Mouse (Mus musculus): ENCODE data around the gene Mcoln3.

The Mcoln3 gene

DNA sequence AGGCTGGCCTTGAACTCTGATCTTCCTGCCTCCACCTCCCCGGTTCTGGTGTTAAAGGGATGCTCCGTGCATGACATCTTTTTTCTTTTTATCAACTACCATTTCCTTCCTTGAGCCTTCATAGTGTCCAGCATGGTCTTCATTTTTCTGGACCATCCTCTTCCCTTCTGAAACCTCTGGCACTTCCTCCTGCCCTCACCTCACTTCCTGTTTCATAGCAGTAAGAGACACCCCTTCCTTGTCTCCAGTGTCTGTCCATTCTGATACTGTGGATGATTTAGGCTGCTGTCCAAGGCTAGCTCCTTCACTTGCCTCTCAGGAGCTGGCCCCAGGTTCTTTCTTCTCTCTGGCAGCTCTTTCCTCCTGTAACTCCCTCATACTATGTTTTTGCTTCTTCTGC is 18.2 kb downstream of the Mcoln3 start:
- DNase-seq: no peak

DNA sequence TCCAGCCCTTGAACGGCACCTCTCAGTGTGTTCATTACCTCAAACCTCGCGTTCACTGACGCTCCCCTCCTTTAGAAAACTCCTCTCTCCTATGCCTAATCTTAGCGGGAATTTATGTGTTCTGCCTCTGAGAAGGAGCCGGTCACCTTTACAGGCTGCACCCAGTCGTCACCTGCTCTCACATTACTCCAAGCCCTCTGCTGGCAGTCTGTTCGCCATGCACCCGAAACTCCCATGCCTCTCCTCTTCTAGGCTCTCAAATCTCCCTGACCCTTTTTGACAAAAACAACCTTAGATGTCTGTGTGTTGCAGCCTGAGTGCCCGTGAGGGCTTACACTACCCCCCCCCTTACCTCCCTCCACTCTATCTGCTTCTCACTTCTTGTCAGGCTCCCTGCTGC is 19.2 kb downstream of the Mcoln3 start:
- no peak for DNase-seq

DNA sequence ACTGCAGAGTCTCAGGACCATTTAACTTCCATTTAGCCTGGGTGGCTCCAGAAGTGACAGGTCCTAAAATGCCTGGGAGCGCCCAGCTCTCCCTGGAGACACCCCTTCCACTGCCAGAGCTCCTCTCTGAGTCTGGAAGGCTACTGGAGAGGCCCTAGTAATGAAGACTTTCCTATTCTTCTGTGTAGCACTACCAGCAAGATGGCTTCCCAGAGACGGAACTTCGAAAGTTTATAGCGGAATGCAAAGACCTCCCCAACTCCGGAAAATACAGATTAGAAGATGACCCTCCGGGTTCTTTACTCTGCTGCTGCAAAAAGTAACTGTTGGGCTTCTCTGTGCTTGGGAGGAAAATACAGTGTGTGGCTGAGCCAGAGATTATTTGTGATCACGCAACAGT is 23.0 kb downstream of the Mcoln3 start:
- no peak for DNase-seq

- DNase-seq: no peak
Measured at GRCm38 (mm10) chr3:146142523-146142922, 25.3 kb downstream of the Mcoln3 start.

DNA sequence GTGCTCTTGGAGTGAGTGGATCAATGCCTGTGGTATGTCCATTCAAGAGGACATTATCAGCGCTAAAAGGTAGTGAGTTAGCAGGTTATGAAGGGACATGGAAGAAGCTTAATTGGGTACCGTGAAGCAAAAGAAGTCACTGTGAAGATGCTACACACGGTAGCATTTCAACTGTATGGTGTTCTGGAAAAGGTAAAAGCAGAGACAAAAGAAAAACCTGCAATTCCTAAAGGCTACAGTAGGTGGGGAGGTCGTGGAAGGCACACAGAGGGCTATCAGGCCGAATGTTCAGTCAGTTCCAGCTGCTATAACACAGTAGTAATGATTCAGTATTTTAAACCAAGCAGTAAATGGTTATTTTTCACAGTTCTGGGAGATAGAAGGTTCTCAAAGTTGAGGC is 28.3 kb downstream of the Mcoln3 start:
- no peak for DNase-seq

DNA sequence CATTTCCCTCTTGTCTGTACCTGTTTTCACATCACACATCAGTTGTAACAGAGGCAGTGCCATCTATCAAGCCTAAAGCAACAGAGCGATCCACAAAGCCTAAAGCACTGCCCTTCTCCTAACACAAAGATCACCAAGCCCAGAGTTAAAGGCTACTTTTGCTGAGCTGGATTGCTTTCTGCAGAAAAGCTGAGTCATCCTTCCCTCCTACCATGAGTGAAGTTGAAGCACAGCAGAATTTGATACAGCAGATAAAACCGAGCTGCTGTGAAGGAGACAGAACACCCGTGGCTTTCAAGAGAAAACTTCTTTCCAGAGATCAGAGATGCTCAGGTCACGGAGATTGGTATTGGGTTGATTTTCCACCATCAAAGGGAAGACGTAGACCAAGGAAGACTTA is 28.9 kb downstream of the Mcoln3 start:
- DNase-seq: no peak

DNA sequence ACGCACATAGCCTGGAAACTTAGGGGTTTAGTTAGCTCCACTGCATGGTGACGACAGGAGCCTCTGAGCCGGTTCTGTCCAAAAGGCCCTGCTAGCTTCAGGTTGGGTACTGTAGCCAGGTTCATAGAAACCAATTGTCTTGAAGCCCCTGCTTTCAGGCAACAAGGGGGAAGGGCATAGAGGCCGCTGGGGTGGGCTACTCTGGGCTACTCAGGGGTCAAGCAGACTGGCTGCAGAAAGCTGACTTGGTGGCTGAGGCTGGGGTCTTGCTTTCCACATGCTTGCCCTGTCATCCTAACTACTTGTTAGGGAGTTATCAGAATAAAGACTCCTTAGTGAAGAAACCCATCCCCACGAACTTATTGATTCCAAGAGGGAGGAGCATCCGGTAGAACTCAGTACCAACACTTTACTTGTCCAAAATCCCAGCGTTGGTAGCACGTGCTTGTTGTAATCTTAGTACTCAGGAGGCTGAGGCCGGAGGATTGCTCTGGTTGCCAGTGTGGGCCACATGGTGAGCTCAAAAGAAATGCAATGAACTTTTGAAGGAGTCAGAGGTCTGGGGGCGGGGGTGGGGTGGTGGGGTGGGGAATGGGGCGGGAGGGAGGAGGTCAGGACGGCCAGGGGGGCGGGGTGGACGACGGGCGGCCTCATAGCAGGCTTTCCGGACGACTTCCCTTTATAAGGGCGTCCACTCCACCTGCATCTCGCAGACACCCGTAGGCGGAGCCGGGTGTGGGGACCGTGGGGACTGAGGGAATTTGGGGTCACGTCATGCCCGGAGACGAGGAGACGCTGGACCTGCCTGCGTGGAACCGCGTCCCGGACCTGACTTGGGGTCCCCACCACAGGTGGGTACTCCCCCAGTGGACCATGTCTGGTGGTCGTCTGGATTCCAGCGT is 32.2 kb downstream of the Mcoln3 start, which contains the start of gene Mcoln2:
Gene Mcoln2 (plus strand): TSS at position 678 of the 902 bp plus-strand sequence.
- DNase-seq: no peak

DNA sequence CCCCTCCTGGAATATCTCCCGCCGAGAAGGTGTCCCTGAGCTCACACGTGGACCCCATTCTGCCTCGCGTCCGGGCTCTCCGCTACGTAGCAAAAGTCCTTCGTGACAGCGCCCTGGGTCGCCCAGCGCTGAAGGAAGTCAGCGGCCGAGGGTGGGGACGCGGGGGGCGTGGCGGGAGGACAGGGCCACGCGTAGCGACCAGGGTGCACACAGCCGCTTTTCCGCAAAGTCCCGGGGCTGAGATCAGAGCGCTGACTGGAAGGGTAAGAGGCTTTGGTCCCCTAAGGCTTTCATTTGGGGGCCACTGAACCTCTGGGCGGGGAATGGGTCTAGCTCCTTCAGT is 32.8 kb downstream of the Mcoln3 start:
- DNase-seq: no peak

GRCm38 (mm10) chr3:146150560-146150959 is 33.3 kb downstream of the Mcoln3 start:
- no peak for DNase-seq

DNA sequence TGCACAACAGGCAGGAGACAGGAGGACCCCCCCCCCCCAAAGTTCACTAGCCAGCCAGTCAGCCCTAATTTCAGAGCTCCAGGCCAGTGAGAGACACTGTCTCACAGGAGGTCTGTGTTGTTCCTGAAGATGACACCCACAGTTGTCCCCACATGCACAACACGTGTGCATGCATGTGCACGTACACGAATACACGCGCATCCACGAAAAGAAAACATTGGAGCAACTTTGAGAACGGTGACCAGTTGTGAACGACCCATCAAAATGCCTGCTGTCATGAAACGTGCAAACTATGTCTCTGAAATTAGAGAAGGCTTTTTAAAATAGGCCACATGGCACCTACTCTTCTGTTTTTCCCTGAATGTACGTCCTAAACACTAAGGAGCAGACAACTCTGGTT is 34.1 kb downstream of the Mcoln3 start:
- DNase-seq: no peak

DNA sequence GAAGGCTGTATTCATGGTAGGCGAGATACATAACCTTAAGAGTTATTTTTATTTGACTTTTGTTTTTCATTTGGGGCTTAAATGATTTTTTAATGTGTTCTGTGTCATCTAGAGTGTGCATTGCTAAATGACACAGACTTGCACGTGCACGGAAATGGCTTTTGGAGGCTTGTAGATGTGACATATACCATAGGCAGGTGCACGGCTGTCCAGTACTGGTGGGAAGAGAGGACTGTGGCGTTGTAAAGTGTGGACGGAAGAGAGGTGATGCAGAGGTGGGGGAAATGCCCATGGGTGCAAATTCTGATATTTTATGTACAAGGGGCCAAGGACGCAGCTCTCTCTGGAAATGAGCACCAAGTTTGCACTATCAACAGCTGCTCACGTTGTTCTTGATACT is 34.5 kb downstream of the Mcoln3 start:
- no peak for DNase-seq

DNA sequence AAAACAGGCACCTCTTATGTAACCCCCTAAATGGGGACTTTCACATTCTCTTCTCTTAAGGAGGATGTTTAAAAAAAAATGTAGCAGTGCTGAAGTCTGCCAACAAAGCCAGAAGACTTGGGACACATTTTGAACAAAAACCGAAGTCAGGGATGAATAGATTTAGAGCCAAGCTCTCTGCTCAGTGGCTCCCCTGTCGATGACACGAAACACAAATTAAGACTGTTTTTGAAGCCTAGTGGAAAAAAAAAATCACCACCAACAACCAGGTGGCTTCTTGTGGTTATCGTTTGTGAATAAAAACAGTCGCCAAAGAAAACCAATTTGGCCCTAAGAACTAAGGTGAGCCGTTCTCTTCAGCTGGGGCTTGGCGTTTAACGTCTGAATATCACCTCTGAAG is 35.1 kb downstream of the Mcoln3 start:
- no peak for DNase-seq

DNA sequence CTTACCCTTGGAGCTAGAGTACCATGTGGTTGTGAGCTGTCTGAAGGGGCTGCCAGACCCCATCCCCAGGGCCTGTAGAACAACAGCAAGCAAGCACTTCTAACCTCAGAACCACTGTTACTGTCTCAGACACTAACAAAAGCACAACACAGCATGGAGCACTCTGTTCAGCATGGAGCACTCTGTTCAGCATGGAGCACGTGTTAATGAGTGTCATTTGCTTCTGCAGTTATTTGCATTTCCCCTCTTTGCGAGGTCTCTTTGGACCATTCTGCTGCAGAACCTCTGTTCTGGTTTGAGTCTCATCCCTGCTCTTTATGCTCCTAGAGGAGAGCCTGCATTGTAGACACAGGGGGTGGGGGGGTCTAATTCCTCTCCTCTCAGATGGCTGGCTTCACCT is 35.7 kb downstream of the Mcoln3 start:
- DNase-seq: no peak

DNA sequence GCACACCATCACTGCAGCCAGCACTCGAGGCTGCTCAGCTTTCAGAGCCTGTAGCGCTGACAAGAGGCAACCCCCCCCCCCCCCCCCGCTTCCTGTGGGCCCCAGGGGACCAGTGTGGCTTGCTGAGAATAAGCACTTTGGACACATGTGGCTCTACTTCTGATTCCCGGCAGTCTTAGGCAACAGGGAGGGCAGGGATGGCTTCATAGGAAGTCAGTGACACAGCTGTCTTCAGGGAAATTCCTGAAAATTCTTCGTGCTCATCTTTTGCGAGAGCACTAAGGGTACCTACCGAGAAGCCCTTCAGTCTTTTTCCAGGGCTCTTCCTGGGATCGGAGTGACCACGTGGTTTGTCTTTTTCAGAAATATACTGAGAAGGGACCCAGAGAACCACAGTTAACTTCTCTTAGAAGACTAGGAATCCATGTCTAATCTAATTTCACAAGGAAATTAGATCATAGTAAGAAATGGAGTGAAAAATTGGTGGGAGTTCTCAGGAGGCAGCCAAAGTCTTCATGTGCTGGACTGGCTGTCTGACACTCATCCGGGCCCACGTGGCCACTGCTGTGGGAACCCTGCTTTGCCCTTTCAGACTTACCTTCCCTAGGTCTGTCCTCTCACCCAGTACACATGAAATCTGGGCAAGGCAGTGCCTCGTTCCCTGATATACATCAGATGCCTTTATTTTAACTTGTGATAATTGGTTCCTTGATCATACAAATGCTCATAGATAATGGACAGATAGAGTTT is 36.8 kb downstream of the Mcoln3 start:
- DNase-seq: no peak

- no peak for DNase-seq
Measured at GRCm38 (mm10) chr3:146155628-146156576, 38.7 kb downstream of the Mcoln3 start.

GRCm38 (mm10) chr3:146156811-146157210 is 39.6 kb downstream of the Mcoln3 start:
- DNase-seq: no peak

DNA sequence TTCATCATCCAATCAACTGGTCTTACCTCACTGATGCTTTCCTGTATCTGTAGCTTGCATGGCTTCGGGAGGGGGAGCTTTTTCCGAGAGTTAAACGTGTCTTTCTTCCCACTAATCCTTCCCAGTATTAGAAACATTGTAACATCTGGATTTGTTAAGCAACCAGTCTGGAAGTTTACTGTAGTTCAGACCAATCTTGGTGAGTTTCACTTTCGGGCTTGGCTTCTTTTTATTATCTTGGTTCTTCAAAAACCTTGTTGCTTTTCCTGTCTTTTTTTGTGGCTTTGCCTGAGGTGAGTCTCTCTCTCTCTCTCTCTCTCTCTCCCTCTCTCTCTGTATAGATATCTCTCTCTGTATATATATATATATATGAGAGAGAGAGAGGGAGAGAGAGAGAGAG is 40.8 kb downstream of the Mcoln3 start:
- no peak for DNase-seq

GRCm38 (mm10) chr3:146159360-146159759 is 42.1 kb downstream of the Mcoln3 start:
- DNase-seq: no peak

DNA sequence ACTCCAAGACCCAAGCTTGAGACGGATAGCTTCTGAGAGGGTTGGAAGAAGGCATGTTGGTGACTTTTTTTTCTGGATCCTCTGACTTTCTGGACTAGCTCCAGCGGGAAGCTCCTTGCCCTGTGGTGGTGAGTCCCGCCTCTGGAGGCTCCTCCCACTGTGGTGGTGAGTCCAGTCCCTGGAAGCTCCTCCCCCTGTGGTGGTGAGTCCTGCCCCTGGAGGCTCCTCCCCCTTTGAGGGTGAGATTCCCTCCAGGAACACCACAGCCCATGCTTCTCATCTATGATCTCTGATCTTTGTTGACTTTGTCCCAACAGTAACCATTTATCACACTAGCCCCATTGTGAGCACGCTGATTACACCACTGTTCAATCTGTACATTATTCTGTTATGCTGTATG is 44.9 kb downstream of the Mcoln3 start:
- DNase-seq: no peak

DNA sequence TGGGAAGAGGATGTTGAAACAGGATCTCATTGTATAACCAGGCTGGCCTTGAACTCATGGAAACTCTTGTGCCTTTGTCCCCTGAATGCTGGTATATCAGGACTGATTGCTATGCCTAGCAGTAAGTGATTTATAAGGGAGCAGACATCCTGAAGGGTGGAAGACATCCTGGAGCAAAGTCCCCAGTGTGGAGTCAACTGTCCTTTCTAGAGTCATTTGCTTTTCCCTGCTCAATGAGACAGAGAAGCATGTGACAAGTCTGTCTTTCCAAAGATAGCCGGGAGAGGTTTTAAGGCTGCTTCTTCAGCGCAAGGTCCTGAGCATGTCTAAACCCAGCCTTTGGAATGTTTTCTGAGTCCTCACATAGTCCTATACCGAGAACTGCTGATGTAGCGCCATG is 52.1 kb downstream of the Mcoln3 start:
- DNase-seq: no peak

- DNase-seq: no peak
Measured at GRCm38 (mm10) chr3:146173030-146173429, 55.8 kb downstream of the Mcoln3 start.

DNA sequence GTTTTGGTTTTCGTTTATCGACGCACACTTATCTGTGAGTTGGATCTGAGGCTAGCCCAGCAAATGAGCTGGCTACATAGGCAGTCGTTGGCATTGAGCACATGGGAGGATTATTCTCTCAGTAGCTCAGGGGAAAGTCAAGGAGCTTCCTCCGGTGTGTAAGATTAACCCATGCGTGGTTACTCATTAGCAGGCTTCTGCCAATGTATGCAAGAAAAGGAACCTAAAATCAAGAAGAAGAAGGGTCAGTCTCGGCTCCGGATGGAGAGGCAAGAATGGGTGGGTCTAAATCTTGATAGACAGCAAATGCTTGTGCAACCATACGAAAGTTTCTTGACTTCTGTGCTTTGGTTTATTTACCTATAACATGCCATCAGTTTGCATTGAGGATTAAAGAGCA is 57.0 kb downstream of the Mcoln3 start:
- DNase-seq: no peak

DNA sequence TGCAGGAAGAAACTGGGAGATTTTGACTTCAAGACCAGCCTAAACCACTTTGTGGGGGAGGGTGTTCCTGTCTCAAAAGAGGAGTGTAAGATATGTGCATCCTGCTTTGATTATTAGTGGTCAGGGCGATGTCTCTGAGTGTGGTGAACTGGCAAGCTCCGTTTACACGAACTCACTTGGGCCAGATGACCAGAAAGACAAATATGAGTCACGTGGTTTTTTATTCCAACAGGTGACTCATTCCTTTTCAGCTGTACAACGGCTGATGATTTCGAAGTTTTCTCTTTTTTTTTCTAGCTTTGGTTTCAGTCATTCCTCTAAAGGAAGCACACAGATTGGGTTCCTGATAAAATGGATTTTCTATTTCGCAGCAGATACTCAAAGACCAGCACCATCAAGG is 60.0 kb downstream of the Mcoln3 start:
- DNase-seq: no peak
